Mouse (Mus musculus) neutrophil, adult 5-6 weeks (primary cell): Measurements from ENCODE around the gene Cct3. TPM values are rescaled to one million over a fixed set of nuclear protein-coding genes. Genes with fewer than 3 reads are reported as not detected.
A peak's percentile ranks its signal among the peaks of the same experiment; 100 is the strongest.
"Not testable (repeated sequence)": the region's sequence is repeated elsewhere in the genome, so short reads cannot be mapped to it uniquely, and the experiment has no call there.

ENCODE experiments used
- ATAC-seq: fragments of 151-379, 151-347 bp; 2 replicates; pipeline ENCODE4 v1.8.0; 2017; ENCODE audit warnings: mild to moderate bottlenecking, moderate TSS enrichment; ENCODE audit not compliant: insufficient number of reproducible peaks, poor library complexity, low FRiP score, severe bottlenecking; ENCODE audit errors: extremely low read depth
- total RNA-seq: library from RNA; stranded (forward); fragments of 200-1000 nt; gene quantifications from 2 replicates; pipeline ENCODE4 v1.2.3, GENCODE M21; 2017

The Cct3 gene
- total RNA-seq, 1 experiment from 2014 or later = 73.6 TPM

DNA sequence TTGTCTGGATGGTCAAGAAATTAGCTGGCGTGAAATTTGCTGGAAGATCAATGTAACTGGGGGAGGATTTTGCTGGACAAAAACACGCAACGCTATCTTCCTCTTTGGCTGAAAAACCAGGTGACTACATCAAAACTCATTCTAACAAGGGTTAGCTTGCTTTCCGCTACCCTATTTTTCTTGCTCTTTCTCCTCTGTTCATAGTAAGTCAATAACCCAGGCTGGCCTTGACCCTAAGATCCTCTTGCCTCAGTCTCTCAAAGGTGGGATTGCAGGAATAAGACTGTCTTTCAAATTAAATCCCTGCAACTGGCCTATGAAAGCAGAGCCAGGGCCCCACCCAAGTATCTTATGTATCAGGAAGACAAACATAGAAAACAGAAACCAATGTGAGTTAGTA, 9.8 kb upstream of the Cct3 start, which contains the start of gene Gm38392:
Gm38392 (minus strand) TSS at position 101 of the 400 bp plus-strand sequence.
- ATAC-seq = no peak

DNA sequence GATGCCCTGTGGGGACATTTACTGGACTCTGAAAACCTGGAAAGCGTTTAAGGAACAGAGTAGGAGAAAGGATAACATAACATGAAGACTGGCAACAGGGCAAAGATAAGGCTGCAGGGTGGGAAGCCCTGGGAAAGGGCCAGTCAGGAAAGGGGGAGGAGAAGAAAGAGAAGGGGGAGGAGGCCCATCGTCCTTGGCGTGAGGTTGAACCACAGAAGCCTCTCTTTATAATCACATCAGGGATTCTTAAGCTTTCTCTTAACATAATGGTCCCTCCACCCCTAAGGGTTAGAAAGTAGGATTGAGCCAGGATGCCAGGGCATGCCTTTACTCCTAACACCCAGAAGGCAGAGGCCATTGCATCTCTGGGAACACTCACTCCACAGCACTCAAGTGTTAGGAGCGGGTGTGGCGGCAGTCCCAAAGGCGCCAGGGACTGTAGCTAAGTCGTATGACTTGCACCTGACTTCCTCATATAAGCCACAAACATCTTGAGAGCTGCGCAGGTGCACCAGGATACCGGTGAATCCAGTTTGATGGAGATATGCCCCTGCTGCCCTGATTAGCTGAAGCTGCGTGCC, 8.7 kb upstream of the Cct3 start:
- ATAC-seq = not testable (repeated sequence)

DNA sequence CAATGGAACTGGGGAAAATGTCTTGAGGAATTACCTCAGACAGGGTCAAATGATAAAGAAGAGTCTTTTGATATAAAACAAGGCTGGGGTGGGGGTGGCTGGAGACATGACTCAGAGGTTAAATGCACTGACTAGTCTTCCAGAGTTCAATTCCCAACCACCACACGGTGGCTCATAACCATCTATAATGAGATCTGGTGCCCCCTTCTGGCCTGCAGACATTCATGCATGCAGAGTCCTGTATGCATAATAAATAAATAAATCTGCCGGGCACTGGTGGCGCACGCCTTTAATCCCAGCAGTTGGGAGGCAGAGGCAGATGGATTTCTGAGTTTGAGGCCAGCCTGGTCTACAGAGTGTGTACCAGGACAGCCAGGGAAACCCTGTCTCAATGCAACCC, 4.9 kb upstream of the Cct3 start:
- ATAC-seq = no peak

DNA sequence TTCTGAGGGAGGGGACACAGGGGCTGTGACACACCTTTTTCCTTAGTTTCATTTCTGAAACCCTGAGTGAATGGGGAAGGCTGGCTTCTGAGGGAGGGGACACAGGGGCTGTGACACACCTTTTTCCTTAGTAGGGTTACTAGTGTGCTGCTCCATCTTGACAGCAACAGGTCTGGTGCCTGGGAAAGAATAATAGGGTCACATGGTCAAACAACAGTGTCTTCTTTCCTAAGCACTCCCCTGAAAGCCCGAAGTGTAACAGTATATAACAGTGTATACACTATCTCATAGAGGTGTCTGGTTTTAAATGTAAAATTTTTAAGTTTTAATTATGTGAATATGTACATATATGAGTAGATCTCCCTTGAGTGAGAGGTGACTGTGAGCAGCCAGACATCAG, 1.6 kb upstream of the Cct3 start:
- ATAC-seq = not testable (repeated sequence)

DNA sequence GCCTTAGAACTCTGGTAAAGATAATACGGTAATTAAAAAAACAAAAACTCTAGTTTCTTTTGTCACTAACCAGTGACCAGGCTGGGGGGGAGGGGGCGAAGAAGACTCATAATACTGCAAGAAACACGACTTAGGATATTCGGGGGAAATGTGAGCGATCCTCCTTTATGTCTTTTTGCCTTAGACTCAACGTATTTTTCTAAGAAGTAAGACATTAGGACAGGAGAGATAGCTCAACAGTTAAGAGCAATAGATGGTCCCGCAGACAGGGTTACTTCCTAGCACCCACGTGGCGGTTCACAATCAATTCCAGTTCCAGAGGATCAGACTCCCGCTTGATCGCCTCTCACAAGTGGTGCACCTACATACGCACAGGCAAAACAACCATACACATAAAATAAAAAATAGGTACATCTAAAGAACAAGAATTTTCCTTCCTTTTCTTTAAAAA, 781 bp upstream of the Cct3 start:
- ATAC-seq = no peak

DNA sequence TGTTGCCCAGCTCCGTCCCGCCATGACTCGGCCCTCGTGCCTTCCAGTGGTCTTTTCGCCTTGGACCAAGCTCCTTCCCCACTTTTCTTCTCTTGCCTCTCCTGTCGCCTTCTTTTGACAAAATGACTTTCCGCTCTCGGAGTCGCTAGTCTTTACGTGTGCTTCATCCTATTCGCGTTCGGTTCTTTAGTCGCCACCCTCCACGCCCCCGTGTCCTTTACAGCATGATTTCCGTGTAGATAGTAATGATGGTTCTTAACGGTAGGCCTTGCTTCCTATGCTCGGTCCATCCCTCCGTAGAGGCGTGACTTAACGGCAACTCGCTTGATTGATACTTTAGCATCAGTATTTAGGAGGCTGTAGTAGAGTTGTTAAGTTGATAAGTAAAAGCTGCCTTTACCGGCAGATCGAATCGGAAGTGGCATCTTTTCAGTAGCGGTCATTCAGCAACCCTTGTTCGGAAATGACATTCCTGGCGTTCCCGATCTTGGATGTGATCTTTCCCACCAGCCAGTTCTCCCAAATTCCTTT, 470 bp downstream of the Cct3 start:
- no peak for ATAC-seq

DNA sequence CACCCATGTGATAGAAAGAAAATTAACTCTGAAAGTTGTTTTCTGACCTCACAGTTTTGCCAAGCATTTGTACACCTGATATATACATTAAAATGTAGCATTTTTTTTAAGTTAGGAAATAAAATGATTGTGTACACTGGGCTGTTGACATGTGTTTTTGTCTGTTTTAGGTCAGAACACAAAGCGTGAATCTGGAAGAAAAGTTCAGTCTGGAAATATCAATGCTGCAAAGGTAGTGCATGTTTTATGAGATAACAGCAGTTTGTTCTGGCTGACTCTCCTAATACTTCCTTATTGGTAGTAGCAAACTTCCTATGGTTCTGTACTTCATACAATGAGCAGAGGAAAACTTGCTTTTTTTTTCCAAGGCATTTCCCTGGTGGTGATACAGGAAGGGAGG, 2.3 kb downstream of the Cct3 start:
- no peak for ATAC-seq

DNA sequence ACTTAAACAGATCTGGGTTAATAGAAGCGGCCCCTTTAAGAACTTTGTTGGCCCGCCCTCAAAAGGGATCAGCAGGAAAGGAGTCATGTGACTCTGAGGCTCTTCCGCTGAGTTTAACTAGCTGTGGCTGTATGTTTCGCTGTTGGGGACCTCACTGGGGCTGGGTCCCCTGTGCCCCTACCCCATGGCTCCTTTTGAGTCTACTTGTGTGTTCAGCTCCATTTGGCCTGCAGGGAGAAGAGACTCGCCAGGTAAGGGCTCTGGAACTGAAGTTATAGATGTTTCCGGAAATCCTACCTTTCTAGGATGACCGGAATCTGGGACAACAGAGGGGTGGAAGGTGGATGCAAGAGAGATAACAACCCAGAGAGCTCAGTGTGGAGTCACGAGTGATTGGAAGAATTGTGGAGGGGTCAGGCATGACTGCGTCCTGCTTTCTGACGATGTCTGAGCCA, 28.1 kb downstream of the Cct3 start, which contains the start of gene Glmp:
Glmp (plus strand) TSS at position 73 of the 455 bp plus-strand sequence.
- ATAC-seq = peak; percentile 78

DNA sequence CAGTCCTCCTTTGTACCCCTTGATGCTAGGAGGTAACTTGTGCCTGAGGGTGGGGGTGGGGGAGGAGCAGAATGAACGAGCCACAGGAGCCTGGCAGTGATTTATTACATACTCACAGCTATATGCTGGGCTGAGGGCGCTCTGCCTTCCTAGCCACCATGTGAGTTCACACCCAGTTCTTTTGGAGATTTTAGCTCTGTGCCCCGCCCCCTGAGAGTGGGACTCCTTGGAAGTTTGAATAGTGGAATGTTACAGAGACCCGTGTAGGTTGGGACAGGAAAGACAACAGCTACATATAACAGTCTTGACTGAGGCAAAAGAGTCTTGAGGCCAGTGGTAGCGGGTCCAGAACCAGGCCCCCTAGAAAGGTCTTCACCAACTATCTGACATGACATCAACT, 32.0 kb downstream of the Cct3 start:
- ATAC-seq = no peak

DNA sequence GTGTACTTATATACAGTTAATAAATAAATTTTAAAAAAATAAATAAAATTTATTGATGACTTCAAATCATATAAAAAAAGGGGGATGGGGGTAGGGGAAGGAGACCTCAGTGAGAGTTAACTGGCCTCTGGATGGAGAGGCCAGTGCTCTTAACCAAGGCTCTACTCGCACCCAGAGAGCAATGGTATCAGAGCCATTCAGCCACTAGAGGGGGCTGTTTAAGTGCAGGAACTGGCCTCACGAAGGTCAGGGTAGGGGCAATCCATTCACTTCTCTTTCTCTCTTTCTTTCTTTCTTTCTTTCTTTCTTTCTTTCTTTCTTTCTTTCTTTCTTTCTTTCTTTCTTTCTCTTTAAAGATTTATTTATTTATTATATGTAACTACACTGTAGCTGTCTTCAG, 34.4 kb downstream of the Cct3 start:
- peak; percentile 40; the same call in 1 of the 2 replicates for ATAC-seq

DNA sequence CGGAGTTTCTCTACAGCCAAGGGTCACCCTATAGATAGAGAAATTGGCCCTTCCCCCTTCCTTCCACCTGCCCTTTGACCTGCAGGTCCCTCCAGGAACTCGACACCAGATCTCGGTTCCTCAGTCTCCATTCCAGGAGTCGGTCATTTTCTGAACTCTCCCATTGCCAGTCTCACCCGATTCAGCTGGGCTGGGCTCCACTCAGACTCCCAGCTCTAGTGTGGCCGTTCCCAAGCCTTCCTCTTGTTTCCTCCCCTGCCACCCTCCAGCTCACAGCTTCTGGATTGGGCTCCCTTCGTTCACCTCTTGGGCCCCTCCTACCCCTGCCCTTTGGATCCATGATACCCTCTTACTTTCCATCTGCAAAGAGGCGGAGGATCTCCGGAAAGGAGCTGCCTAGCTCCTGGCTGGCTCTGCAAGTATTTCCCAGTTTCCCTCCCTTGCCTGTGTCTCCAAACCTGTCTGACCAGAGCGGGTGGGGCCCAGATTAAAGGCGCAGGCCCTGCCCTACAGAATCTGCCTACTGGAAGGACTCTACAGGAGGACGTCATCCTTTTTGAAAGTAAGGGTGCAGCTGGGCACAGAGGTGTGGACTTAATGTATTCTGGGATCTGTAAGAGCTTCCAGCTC, 37.2 kb downstream of the Cct3 start:
- ATAC-seq = no peak

DNA sequence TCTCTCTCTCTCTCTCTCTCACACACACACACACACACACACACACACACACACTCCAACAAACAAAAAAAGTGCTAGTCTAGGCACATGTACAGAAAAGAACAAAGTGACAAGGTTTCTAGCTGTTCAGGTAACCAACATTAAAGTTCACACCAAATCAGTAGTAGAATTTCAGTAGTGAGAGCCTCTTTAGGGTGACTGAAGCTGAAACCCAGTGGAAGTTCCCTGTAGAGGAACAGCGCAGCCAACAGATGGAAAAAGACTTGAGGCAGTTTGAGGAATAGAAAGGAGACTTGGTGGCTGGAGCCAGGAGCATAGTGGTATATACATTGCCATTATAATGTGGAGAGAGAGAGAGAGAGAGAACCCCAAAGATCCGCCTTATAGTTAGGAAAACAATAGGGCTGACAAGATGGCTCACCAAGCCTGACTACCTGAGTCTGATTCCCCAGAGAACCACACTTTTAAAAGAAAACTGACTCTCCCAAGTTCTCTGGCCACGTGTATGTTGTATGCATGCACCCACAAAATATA, 38.1 kb downstream of the Cct3 start:
- ATAC-seq = no peak

DNA sequence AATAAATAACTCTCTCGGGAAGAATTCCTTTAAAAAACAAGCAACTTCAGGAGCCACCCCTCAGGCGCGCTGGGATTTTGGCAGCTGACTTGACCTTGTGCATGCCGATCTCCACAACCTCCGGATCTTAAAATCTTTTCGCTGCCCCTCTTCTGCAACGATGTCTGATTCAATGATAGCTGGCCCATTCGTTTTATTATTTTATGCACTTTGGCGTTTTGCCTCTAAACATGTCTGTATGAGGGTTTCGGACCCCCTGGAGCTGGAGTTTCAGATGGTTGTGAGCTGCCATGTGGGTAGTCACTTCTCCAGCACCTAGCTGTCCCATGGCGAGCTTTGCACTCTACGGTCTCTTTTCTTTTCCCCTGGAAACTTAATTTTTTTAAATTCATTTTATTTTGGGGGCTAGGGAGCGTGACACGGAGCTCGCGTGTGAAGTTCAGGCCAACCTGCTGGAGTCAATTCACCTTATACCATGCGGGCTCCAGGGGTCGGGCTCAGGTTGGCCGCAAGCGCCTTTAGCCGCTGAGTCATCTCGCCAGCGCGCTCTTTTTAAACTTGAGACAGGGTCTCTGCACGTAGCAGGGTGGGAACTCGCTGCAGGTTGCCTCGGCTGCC, 38.6 kb downstream of the Cct3 start:
- ATAC-seq = peak; percentile 31

DNA sequence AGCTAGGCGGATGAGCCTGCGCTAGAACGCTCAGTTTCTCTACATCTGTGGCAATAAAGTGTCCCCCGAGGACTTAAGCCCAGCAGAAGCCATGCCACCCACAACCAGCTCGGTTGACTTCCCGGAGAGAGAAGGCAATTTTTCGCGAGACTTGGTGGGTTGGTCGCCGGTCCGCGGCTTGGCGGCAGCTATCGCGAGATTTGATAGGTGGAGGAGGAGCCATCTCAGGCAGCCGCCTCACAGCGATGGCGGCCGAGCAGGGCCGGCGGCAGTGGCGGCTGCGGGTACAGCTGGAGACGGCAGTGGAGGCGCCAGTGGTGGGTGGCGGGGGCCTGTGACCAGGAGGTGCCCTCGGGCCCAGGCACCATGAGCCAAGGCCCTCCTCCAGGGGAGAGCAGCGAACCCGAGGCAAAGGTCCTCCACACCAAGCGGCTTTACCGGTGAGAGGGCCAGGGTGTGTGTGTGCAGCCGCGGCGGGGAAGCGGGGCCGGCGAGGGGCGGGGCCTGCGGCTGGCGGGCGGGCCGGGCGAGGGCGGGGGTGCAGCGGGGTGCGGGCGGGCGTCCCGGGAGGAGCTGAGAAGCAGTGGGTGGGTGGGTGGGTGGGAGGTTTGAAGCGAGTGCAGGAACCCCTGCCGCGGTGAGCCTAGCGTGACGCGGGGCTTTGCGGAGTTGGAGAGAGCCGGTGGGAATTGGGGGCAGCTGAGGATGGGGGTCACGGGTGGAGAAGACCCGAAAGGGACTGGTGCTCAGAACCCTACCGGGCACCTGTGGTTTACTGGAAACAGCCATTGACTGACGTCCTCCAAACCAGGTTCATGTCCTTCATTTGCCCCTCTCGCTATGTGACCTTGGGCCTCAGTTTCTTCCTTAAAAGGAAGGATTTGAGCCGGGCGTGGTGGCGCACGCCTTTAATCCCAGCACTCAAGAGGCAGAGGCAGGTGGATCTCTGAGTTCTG, 39.4 kb downstream of the Cct3 start, which contains the start of the genes Tmem79 and Smg5:
Tmem79 (minus strand) TSS at position 91 of the 956 bp plus-strand sequence.
Smg5 (plus strand) TSS at position 203 of the 956 bp plus-strand sequence.
- ATAC-seq = peak; percentile 93

DNA sequence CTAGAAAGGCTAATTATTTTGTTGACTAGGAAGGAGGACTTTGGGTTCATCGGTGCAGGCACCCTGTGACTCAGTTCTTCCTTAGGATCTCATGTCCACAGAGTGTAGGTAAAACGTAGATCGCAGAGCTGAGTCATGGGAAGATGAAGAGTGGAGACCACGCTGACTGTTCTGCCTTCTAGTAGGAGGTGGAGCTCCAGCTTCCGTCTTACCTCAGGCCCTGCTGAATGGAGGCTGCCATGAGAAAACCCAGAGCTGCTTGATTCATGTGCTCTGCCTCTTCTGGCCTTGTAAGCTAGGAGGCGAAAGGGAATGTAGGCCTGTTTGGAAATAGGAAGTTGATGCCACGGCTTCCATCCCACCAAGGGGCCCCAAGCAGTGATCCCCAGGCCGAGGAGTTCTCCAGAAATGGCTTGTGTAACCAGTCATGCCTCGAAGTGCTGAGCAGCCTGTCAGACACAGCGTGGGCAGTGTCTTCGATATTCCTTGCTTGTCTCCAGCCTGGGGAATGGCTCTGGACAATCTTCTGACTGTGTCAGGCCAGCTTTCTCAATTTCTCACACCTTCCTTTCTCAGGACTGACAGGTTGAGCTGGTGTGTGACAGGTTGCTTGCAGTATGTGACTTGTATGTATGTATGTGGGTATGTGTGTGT, 40.6 kb downstream of the Cct3 start:
- peak; percentile 14; the same call in 1 of the 2 replicates for ATAC-seq

DNA sequence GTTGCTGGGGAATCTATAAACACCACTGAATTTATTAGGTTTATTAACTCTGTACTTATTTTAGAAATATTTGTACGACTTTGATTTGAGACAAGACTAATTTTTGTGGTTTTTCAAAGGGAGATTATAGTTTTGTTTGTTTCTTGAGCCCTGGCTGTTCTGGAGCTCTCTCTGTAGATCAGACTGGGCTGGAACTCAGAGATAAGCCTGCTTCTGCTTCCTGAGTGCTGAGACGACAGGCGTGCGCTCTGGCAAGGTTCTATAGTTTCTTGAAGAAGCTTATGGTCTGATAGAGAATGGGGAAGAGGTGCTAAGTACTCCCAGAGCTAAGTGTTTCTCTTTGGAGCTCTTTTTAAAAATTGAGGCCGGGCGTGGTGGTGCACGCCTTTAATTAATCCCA, 41.4 kb downstream of the Cct3 start:
- no peak for ATAC-seq

DNA sequence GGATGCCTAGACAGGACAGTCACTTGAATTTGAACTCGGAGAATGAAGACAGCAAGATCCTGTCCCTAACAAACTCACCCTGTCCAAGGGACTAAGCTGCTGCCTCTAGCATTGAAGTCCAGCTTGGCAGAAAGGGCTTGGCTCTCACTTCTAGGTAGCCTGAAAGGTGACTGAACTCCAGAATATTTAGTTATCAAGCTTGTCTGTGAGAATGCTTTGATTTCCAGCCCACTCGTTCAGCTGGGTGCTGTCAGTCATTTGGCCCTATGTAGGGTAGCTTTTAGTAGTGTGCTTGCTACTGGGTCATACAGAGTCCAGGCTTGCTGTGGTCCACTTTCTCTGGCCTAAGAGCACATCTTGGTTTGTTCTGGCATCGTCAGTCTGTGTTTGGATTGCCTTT, 42.1 kb downstream of the Cct3 start:
- no peak for ATAC-seq

DNA sequence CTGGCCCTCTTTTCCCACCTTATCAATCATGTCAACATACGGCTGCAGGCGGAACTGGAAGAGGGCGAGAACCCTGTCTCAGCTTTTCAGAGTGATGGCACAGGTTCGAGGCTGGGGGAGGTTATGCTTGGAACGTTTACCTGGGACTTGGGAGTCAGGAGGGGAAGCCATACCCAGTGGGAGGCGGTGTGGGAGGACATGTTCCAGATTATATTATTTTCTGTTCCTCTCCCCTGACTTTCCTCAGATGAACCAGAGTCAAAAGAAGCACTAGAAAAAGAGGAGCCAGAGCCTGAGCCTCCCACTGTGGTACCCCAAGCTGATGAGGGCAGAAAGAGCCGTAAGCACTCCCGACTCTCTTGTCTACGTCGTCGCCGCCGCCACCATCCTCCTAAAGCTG, 53.8 kb downstream of the Cct3 start:
- no peak for ATAC-seq
